In the genomic region with DNA sequence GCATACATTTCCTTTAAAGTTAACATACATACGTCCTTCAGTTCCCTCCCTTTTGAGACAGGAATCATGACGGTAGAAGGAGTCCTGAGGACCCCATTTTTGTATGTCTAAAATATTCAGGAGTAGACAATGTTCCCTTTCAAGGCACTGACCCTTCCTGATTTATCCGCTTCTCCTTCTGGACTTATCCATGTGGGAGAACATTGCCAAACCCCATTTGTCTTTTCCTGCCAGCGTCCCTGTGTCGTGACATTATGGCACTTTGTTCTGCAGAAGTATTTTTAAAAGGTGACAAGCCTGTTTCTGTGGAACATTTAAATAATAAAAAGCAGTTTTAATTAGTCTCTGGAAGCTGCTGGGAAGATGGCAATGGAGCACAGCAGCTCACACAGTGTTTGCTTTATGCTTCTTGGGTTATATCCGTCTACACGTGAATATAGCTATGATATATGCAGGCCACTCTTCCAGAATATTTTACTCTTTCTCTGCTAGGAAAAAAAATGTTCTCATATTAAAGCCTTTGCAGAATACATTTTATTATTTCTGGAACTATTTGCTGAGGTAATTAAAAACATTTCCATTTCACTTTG, we compare ENCODE assay signal across 16 mouse cellular contexts.
DNase-seq lines count a peak whose midpoint lies in the region; ATAC-seq and TF ChIP-seq lines count a peak whose summit lies in the region.
"Had no signal": no experiment of that assay in that cellular context is flagged by ENCODE, and none has a peak within 500 bp of the region (broad histone marks: within the 10 kb centered on the region; RNA-seq: fewer than 3 reads in every experiment).

No protein-coding gene starts in this region.

- no peak for ATAC-seq in hindbrain, postnatal 0 days

- no peak overlapping the region for H3K4me3 ChIP-seq in hindbrain, embryonic 10.5 days
- H3K4me3 ChIP-seq in hindbrain, postnatal 0 days (ENCODE audit: low read length): no peak overlapping the region
- H3K4me3 ChIP-seq: embryonic facial prominence, embryonic 15.5 days had no signal

- peak overlapping the region; percentile 62 for H3K27ac ChIP-seq in hindbrain, embryonic 10.5 days
- H3K27ac ChIP-seq in hindbrain, postnatal 0 days: no peak overlapping the region
- H3K27ac ChIP-seq: embryonic facial prominence, embryonic 15.5 days; kidney, postnatal 0 days had no signal

- no peak overlapping the region for H3K4me2 ChIP-seq in hindbrain, postnatal 0 days (ENCODE audit: low read depth, low read length)
- H3K4me2 ChIP-seq: embryonic facial prominence, embryonic 15.5 days; liver, embryonic 11.5 days had no signal

- DNase-seq in hindbrain, embryonic 10.5 days (ENCODE audit: low spot score): peak; percentile 5
- no peak for DNase-seq in hindbrain, postnatal 0 days (ENCODE audit: low spot score)
- peak; percentile 84 for DNase-seq in brain, embryonic 14.5 days (ENCODE audit: low read depth)
- DNase-seq in embryo, embryonic 11 days: peak; percentile 49
- DNase-seq in mesoderm, embryonic 11.5 days (ENCODE audit: low read depth, low spot score): peak; percentile 73
- no peak for DNase-seq in liver
- no peak for DNase-seq in layer of hippocampus, adult 9-11 months
- DNase-seq in right cerebral cortex, adult 18-20 months: no peak
- DNase-seq: gastrocnemius, postnatal 36 days; kidney, adult 18-20 months; layer of hippocampus, postnatal 36 days; lung, adult 18-20 months; midbrain, embryonic 14.5 days had no signal

- H3K27me3 ChIP-seq in hindbrain, embryonic 10.5 days (ENCODE audit: insufficient read depth, poor library complexity, severe bottlenecking): no peaks in the 10 kb centered on the region
- H3K27me3 ChIP-seq in hindbrain, postnatal 0 days (ENCODE audit: insufficient read depth, low read length): no peaks in the 10 kb centered on the region
- H3K27me3 ChIP-seq: embryonic facial prominence, embryonic 15.5 days had no signal

- WGBS in hindbrain, embryonic 10.5 days: 35% methylated on average over 7 of the region's 7 CpGs
- 32% methylated on average over 7 of the region's 7 CpGs for WGBS in hindbrain, postnatal 0 days

- H3K4me1 ChIP-seq in hindbrain, embryonic 10.5 days (replicated peaks): peaks cover 18% of the 10 kb centered on the region
- H3K4me1 ChIP-seq in hindbrain, postnatal 0 days (ENCODE audit: insufficient read depth, low read length): no peaks in the 10 kb centered on the region
- H3K4me1 ChIP-seq: embryonic facial prominence, embryonic 15.5 days had no signal

- H3K9ac ChIP-seq in hindbrain, postnatal 0 days (replicated peaks; ENCODE audit: low read length): no peak overlapping the region
- H3K9ac ChIP-seq: embryonic facial prominence, embryonic 15.5 days had no signal

- H3K9me3 ChIP-seq in hindbrain, embryonic 10.5 days: no peaks in the 10 kb centered on the region
- H3K9me3 ChIP-seq in hindbrain, postnatal 0 days (ENCODE audit: low read length): no peaks in the 10 kb centered on the region
- H3K9me3 ChIP-seq: embryonic facial prominence, embryonic 15.5 days had no signal

- TF ChIP-seq POLR2A in brain, embryonic 14.5 days (IDR thresholded peaks at IDR 0.05; ENCODE audit: borderline replicate concordance, extremely low read depth, insufficient read depth, insufficient read length, poor library complexity, severe bottlenecking): no peak

- TF ChIP-seq CTCF in hindbrain, postnatal 0 days (IDR thresholded peaks at IDR 0.05; ENCODE audit: low read depth): no peak
- TF ChIP-seq CTCF in brain, embryonic 14.5 days (IDR thresholded peaks at IDR 0.05; ENCODE audit: borderline replicate concordance, extremely low read depth, insufficient read depth, insufficient read length): no peak

- no peaks in the 10 kb centered on the region for H3K36me3 ChIP-seq in hindbrain, embryonic 10.5 days
- H3K36me3 ChIP-seq in hindbrain, postnatal 0 days (ENCODE audit: insufficient read depth, low read length): no peaks in the 10 kb centered on the region
- H3K36me3 ChIP-seq: embryonic facial prominence, embryonic 15.5 days had no signal

Comparison
In these comparisons a context has a peak if more than half of its experiments do, and no peak if none do; other contexts are left out.
1. DNase-seq: peak in hindbrain, embryonic 10.5 days (single experiment), brain, embryonic 14.5 days (single experiment), embryo, embryonic 11 days (single experiment) and mesoderm, embryonic 11.5 days (single experiment); none in hindbrain, postnatal 0 days (single experiment), liver (single experiment), layer of hippocampus, adult 9-11 months (single experiment) and right cerebral cortex, adult 18-20 months (single experiment).